Mouse (Mus musculus) limb, embryonic 12.5 days (tissue): Measurements from ENCODE around the gene Cdh18. TPM values are rescaled to one million over a fixed set of nuclear protein-coding genes. Genes with fewer than 3 reads are reported as not detected.
A peak's percentile ranks its signal among the peaks of the same experiment; 100 is the strongest.
"Not testable (repeated sequence)": the region's sequence is repeated elsewhere in the genome, so short reads cannot be mapped to it uniquely, and the experiment has no call there.

Experiments
- ATAC-seq: fragments of 200-750 bp; cut with Nextera tagmentation; 2 replicates; pipeline ENCODE4 v1.8.0; 2017; ENCODE audit warnings: low read depth, moderate TSS enrichment; ENCODE audit not compliant: insufficient number of reproducible peaks, insufficient read depth, low FRiP score, low TSS enrichment
- H3K27ac ChIP-seq: fragments of 300-500 bp; sonication (generic); 2 replicates; pipeline ENCODE4 v1.5.1; 2016; ENCODE audit warnings: mild to moderate bottlenecking, moderate library complexity
- H3K27me3 ChIP-seq: fragments of 300-500 bp; sonication (generic); 2 replicates; pipeline ENCODE4 v1.6.1; 2016; ENCODE audit warnings: mild to moderate bottlenecking, moderate library complexity
- H3K36me3 ChIP-seq: fragments of 300-500 bp; sonication (generic); 2 replicates; pipeline ENCODE4 v1.6.1; 2016; ENCODE audit warnings: mild to moderate bottlenecking, moderate library complexity
- H3K4me1 ChIP-seq: fragments of 300-500 bp; sonication (generic); replicated peaks from 2 replicates; pipeline ENCODE4 v1.6.1; 2016
- H3K4me2 ChIP-seq: fragments of 300-500 bp; sonication (generic); 2 replicates; pipeline ENCODE4 v1.6.1; 2016; ENCODE audit warnings: mild to moderate bottlenecking, moderate library complexity
- H3K4me3 ChIP-seq: fragments of 300-500 bp; sonication (generic); replicated peaks from 2 replicates; pipeline ENCODE4 v1.5.1; 2016; ENCODE audit warnings: mild to moderate bottlenecking
- H3K9ac ChIP-seq: fragments of 300-500 bp; sonication (generic); replicated peaks from 2 replicates; pipeline ENCODE4 v1.6.1; 2016; ENCODE audit warnings: mild to moderate bottlenecking, moderate library complexity
- H3K9me3 ChIP-seq: fragments of 300-500 bp; sonication (generic); 2 replicates; pipeline ENCODE4 v1.6.1; 2016; ENCODE audit warnings: mild to moderate bottlenecking, moderate library complexity
- WGBS: fragments of 180-500 bp; shearing (Covaris S2); methylation state at CpG from one replicate; pipeline ENCODE4 v1.1.7; 2016; 5-methylcytosine and 5-hydroxymethylcytosine counted together
- polyA plus RNA-seq: library from polyadenylated mRNA; unstranded; fragments of >200 nt; fragmentation: Nextera tagmentation; extraction: Ambion mirVana; gene quantifications from 2 replicates; pipeline ENCODE4 v1.2.1, GENCODE M21; 2016

The Cdh18 gene
- polyA plus RNA-seq = 0.18 and 0.24 TPM in 2 replicates

DNA sequence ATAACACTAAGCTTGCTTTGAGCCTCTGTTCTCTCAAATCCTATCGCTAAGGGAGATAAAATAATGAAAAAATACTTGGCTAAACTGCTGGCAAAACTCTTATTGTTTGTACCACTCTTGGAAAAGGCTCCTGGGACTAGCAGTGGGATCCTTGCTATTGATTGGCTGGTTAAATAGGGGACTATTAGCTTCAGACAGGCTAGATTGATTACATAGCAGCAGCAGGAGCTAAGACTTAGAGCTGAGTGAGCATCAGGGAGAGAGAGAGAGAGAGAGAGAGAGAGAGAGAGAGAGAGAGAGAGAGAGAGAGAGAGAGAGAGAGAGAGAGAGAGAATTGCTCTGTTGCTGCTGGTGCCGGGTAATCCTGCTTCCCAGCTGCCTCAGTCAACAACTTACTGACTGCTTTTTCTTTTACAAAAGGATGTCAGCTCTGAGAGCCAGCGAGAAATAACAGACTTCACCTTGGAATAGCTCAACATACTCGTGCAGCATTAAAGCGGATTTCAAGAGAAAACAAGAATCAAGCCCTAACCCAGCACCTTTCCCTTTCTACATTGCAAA lies at the start of gene Cdh18:
Gene Cdh18 (plus strand): TSS at position 312 of the 561 bp plus-strand sequence.
- H3K4me2 ChIP-seq = no peak within 1 kb of the TSS
- no peak within 1 kb of the TSS for H3K4me3 ChIP-seq
- H3K9me3 ChIP-seq = no peaks in the 10 kb centered on the region
- no peaks in the 10 kb centered on the region for H3K4me1 ChIP-seq
- H3K27ac ChIP-seq = no peak within 1 kb of the TSS
- H3K9ac ChIP-seq = no peak within 1 kb of the TSS
- no peaks in the 10 kb centered on the region for H3K27me3 ChIP-seq
- H3K36me3 ChIP-seq = no peaks in the 10 kb centered on the region
- ATAC-seq = no peak
- WGBS = 50% methylated on average over 5 of the region's 5 CpGs

DNA sequence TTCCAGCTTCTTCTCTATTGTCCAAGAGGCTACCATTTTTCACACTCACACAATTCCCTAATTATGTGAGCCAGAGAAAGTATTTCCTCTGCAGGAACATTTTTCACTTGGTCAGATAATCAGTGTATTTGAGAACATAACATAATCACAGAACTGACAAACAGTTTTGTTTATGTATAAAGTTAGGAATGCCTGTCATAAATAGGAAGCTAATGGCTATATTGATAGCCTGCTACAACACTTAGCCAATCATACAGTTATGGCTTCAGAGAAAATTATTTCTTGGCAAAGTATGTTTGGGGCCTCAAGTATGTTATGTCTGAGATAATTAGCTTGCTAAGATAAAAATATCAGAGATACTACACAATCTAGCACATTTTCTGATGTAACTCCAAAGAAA lies 37.6 kb upstream of the Cdh18 start:
- H3K4me1 ChIP-seq = no peaks in the 10 kb centered on the region
- no peak overlapping the region for H3K9ac ChIP-seq

DNA sequence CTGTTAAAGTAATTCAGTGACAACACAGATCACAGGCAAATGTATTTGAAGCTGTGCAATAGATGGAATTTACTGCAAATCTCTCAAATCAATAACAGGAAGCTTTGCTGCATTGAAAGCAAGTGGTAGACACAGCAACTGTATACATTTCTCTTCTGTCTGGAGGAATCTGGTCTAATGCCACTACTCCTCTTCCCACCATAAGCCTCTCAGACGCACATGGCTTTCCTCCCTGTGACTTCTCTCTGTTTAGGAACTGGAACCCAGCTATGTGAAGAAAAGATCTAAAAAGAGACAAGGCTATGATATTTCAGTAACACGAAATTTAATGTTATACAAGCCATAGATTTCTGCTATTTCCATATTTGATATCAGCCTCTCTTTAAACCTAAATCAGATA lies 13.0 kb upstream of the Cdh18 start:
- Histone ChIP-seq H3K36me3 (no peaks in the 10 kb centered on the region), H3K27me3 (no peaks in the 10 kb centered on the region), H3K9me3 (no peaks in the 10 kb centered on the region), H3K4me3 (no peak overlapping the region), H3K4me1 (no peaks in the 10 kb centered on the region), H3K27ac (no peak overlapping the region), H3K4me2 (no peak overlapping the region), H3K9ac (no peak overlapping the region)
- ATAC-seq = no peak
- 59% methylated on average over 2 of the region's 2 CpGs for WGBS

More for the DNA sequence above, 37.6 kb upstream of the Cdh18 start:
- Histone ChIP-seq H3K27me3 (no peaks in the 10 kb centered on the region), H3K27ac (no peak overlapping the region), H3K36me3 (no peaks in the 10 kb centered on the region), H3K4me3 (no peak overlapping the region), H3K4me2 (no peak overlapping the region), H3K9me3 (no peaks in the 10 kb centered on the region)
- ATAC-seq = no peak

DNA sequence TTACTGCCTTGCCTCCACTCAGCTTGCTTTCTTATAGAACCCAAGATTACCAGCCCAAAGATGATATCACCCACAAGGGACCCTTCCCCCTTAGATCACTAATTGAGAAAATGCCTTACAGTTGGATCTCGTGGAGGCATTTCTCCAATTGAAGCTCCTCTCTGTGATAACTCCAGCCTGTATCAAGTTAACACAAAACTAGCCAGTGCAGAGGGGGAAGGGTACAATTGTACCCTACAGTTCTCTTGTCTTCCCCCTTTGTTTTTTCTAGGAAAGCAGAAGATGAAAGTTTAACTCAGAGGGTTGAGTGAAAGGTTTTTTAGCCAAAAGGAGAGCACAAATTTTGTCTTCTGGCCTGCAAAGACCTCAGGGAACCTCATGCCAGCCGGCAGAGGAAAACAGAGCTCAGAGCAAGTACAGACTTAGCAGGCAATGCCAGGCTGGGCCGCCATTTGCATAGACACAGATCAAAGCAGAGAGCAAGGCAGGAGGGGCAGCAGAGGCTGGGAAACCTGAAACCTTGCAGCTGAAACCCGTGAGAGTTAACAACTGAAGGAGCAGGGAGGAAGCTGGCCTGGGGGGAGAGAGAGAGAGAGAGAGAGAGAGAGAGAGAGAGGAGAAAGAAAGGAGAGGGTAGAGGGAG lies 29.3 kb downstream of the Cdh18 start:
- ATAC-seq = peak; percentile 79; the same call in 1 of the 2 replicates

DNA sequence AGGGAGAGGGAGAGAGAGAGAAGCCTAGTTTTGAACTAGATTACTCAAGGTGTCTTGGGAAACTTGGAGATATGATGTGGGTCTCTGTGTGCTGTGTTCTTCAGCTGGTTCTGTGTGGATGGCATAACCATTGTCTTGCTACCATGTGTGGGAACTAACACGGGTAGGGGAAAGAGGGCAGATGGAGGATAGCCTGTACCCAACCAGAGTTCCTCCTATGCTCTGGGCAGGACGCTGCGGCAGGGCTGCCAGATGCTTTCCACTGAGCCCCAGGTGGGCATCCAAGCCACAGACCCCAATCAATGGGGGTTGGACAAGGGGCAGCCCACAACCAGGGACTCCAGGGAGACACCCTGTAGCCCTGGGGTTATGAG lies 29.8 kb downstream of the Cdh18 start:
- H3K36me3 ChIP-seq = no peaks in the 10 kb centered on the region
- no peak overlapping the region for H3K9ac ChIP-seq
- no peaks in the 10 kb centered on the region; the same call in 1 of the 2 replicates for H3K4me1 ChIP-seq
- ATAC-seq = no peak
- H3K4me2 ChIP-seq = no peak overlapping the region
- no peak overlapping the region for H3K27ac ChIP-seq
- no peaks in the 10 kb centered on the region for H3K27me3 ChIP-seq
- H3K4me3 ChIP-seq = no peak overlapping the region
- WGBS = 14% methylated on average over 3 of the region's 3 CpGs
- 0 out of 2 replicates have a peak, but pooled peaks cover 8% of the 10 kb centered on the region for H3K9me3 ChIP-seq

More for the DNA sequence above, 29.3 kb downstream of the Cdh18 start:
- Histone ChIP-seq H3K4me1 (no peaks in the 10 kb centered on the region; the same call in 1 of the 2 replicates), H3K4me3 (no peak overlapping the region), H3K36me3 (no peaks in the 10 kb centered on the region), H3K27me3 (no peaks in the 10 kb centered on the region), H3K27ac (no peak overlapping the region), H3K9me3 (0 out of 2 replicates have a peak, but pooled peaks cover 8% of the 10 kb centered on the region), H3K4me2 (peak overlapping the region; percentile 9; the same call in 1 of the 2 replicates), H3K9ac (no peak overlapping the region)
- WGBS = 0% methylated on average over 4 of the region's 4 CpGs

DNA sequence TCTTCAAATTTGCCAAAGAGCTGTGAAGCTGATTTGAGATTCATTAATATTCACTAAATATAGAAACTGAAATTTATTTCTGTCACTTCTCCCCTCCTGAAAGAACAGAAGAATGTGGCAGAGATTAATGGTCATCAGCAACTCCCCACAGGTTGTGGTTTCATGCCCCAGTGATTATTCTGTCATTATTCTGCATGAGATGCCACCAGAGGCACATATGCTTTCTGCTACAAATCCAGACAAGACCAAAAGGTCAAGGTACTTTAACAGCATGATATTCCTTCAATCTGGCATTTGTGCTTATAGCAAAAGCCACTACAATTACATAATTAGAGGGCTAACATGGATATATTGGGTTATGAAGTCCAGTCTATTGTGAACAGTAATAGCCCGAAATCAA lies 35.8 kb downstream of the Cdh18 start:
- Histone ChIP-seq H3K27ac (no peak overlapping the region), H3K9ac (no peak overlapping the region), H3K4me2 (no peak overlapping the region), H3K9me3 (no peaks in the 10 kb centered on the region), H3K36me3 (no peaks in the 10 kb centered on the region), H3K4me1 (no peaks in the 10 kb centered on the region), H3K4me3 (no peak overlapping the region), H3K27me3 (no peaks in the 10 kb centered on the region)
- 79% methylated on average over 1 of the region's 1 CpGs for WGBS
- no peak for ATAC-seq

DNA sequence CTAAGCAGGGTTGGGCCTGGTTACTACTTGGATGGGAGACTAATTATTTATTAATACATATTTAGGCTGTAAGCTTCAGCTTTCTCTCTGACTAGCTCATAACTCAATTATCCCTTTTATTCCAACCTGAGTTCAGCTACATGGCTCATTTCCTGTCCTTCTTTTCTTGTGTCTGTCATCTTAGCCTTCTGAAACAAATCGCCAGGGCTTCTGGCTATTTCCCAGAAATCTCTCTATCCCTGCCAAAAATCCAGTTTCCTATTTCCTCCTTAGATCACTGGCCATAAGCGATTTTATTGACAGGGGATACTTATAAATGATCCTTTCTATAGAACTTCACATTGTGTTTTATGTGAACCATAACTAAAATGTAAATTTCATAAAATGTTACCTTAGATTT lies 167.6 kb downstream of the Cdh18 start:
- Histone ChIP-seq H3K4me1 (no peaks in the 10 kb centered on the region), H3K9me3 (no peaks in the 10 kb centered on the region), H3K4me2 (no peak overlapping the region), H3K27me3 (no peaks in the 10 kb centered on the region), H3K27ac (no peak overlapping the region), H3K9ac (no peak overlapping the region), H3K36me3 (no peaks in the 10 kb centered on the region), H3K4me3 (no peak overlapping the region)
- ATAC-seq = no peak
- 89% methylated on average over 2 of the region's 2 CpGs for WGBS

DNA sequence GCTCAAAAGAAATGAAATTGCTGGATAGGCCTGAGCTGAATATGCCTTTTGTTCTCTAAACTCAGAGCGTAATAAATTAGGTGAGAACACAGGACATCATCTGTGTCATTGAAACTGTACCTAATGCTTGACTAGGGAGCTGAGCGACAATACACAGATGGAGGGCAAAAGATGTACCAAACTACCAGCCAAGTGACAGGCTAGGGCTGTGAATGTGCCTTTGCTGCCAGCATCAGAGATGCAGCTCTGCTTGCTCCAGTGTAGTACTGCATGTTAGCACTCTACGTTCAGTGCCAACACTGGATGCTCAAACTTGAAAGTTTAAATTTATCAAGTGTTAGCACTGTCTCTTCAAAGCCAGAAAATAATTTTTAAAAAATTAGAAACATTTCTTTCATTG lies 168.9 kb downstream of the Cdh18 start:
- H3K27me3 ChIP-seq = no peaks in the 10 kb centered on the region
- no peak overlapping the region for H3K27ac ChIP-seq
- H3K9me3 ChIP-seq = no peaks in the 10 kb centered on the region
- WGBS = 84% methylated on average over 3 of the region's 3 CpGs
- ATAC-seq = no peak
- H3K36me3 ChIP-seq = no peaks in the 10 kb centered on the region
- H3K4me1 ChIP-seq = no peaks in the 10 kb centered on the region
- H3K4me2 ChIP-seq = no peak overlapping the region
- no peak overlapping the region for H3K4me3 ChIP-seq
- H3K9ac ChIP-seq = no peak overlapping the region

DNA sequence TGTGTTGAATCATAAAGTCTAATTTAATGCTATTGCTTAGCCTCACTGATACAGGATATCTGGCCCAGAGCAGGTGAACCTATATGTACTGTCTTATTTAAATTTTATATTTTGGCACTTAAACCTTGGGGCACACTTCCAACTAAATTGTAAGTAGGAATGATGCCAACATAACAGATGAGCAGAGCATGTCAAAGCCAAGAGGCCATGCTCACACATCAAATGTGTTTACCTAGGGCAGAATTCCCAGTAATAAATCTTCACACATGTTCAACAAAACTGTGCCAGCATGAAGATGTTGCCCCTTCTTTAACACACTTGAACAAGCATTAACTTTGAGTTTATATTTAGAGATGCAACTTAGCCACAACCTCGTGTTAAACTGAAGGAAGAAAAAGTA lies 177.8 kb downstream of the Cdh18 start:
- no peaks in the 10 kb centered on the region for H3K9me3 ChIP-seq
- H3K4me2 ChIP-seq = no peak overlapping the region
- 72% methylated on average over 1 of the region's 1 CpGs for WGBS
- H3K27me3 ChIP-seq = no peaks in the 10 kb centered on the region
- H3K27ac ChIP-seq = no peak overlapping the region
- no peaks in the 10 kb centered on the region for H3K4me1 ChIP-seq
- no peak overlapping the region for H3K4me3 ChIP-seq
- H3K36me3 ChIP-seq = no peaks in the 10 kb centered on the region
- no peak overlapping the region for H3K9ac ChIP-seq
- no peak for ATAC-seq

DNA sequence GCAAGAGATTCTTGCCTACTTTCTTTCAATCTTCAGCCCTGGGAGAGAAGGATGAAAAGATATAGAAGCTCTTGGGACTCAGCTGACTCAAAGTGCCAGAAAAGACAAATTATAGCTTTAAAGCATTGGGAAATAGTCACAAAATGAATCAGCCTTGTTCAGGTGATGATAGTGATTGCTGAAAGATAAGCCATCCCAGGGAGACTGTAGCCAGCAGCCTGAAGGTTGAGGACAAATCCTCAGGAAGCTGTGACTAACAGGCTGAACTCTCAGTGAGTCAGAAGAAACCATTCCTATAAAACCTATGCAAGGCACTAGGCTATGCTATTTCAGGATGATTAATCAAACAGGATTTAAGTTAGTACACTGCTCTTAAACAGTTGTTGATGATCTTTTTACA lies 184.2 kb downstream of the Cdh18 start:
- no peaks in the 10 kb centered on the region for H3K36me3 ChIP-seq
- no peak for ATAC-seq
- H3K4me2 ChIP-seq = no peak overlapping the region
- H3K9me3 ChIP-seq = no peaks in the 10 kb centered on the region
- H3K4me1 ChIP-seq = no peaks in the 10 kb centered on the region
- no peak overlapping the region for H3K9ac ChIP-seq
- H3K4me3 ChIP-seq = no peak overlapping the region
- no peaks in the 10 kb centered on the region for H3K27me3 ChIP-seq
- no peak overlapping the region for H3K27ac ChIP-seq

DNA sequence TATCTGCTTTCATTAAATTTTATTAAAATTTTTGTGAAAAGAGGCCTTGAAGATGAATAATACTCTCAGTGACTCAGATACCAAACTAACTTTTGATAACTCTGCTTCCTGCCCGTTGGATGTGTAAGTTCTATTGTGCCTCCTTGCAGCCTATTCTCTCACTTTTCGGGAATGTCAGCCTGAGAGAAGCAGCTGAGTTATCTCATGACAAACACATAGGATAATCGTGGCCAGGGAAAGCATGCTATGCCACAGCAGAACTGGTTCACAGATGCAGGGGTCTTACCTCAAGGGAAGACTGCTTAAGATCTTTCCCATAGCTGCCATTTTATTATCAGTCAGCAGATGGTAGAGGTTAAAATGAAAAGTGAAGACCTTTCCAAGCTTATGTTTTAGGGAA lies 187.3 kb downstream of the Cdh18 start:
- no peak for ATAC-seq
- Histone ChIP-seq H3K4me1 (no peaks in the 10 kb centered on the region), H3K9me3 (no peaks in the 10 kb centered on the region), H3K27me3 (no peaks in the 10 kb centered on the region), H3K9ac (no peak overlapping the region), H3K4me3 (no peak overlapping the region), H3K36me3 (no peaks in the 10 kb centered on the region), H3K27ac (no peak overlapping the region), H3K4me2 (no peak overlapping the region)
- 80% methylated on average over 3 of the region's 3 CpGs for WGBS

DNA sequence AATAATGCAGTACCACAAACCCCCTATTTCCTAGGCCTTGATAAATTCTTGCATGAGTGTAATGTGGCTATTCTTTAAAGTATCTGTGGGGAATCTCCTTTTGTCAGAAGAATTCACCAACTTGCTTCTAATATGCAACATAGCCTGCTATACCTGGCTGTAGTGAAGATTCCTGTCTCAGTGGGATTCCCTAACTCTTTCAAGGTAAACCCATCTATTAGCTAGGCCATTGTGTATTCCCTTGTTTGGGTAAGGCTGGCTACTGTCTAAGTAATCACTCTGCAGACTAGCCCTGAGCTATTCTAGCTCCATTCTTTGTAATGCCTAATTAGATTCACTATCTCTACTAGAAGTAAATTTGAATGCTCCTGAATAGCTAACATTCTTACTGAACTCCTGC lies 212.4 kb downstream of the Cdh18 start:
- H3K9ac ChIP-seq, H3K4me2 ChIP-seq, ATAC-seq: not testable (repeated sequence)

More for the DNA sequence above, 212.4 kb downstream of the Cdh18 start:
- not testable (repeated sequence) for H3K36me3 ChIP-seq, H3K4me1 ChIP-seq, H3K4me3 ChIP-seq, H3K27ac ChIP-seq, H3K27me3 ChIP-seq, H3K9me3 ChIP-seq
